Mouse (Mus musculus) right cerebral cortex, adult 18-20 months (tissue): Measurements from ENCODE around the gene Srxn1.

Experiments
- DNase-seq: peaks from one replicate; pipeline ENCODE4 v3.0.0; 2022; ENCODE audit warnings: mixed read lengths

The Srxn1 gene

GRCm38 (mm10) chr2:152090486-152090885, 14.8 kb upstream of the Srxn1 start:
- no peak for DNase-seq

GRCm38 (mm10) chr2:152091342-152092056, 13.8 kb upstream of the Srxn1 start:
- DNase-seq: no peak

- no peak for DNase-seq
Observed at GRCm38 (mm10) chr2:152092927-152093326, 12.4 kb upstream of the Srxn1 start.

- peak; percentile 49 for DNase-seq
Observed at GRCm38 (mm10) chr2:152093356-152093792, 11.9 kb upstream of the Srxn1 start.

GRCm38 (mm10) chr2:152094856-152095545, 10.3 kb upstream of the Srxn1 start:
- no peak for DNase-seq

- DNase-seq: no peak
Observed at GRCm38 (mm10) chr2:152096922-152097321, 8.4 kb upstream of the Srxn1 start.

GRCm38 (mm10) chr2:152097916-152098315, 7.4 kb upstream of the Srxn1 start:
- no peak for DNase-seq

GRCm38 (mm10) chr2:152099538-152099937, 5.8 kb upstream of the Srxn1 start:
- DNase-seq: no peak

GRCm38 (mm10) chr2:152101761-152102160, 3.6 kb upstream of the Srxn1 start:
- DNase-seq: peak; percentile 84

- peak; percentile 35 for DNase-seq
Observed at GRCm38 (mm10) chr2:152102369-152102768, 2.9 kb upstream of the Srxn1 start.

GRCm38 (mm10) chr2:152104711-152105317, 502 bp upstream of the Srxn1 start:
- peak; percentile 21 for DNase-seq

- no peak for DNase-seq
Observed at GRCm38 (mm10) chr2:152106225-152106595, 894 bp downstream of the Srxn1 start.

GRCm38 (mm10) chr2:152106597-152106996, 1.3 kb downstream of the Srxn1 start:
- DNase-seq: no peak

- no peak for DNase-seq
Observed at GRCm38 (mm10) chr2:152108702-152109101, 3.4 kb downstream of the Srxn1 start.

- DNase-seq: no peak
Observed at GRCm38 (mm10) chr2:152109386-152109785, 4.1 kb downstream of the Srxn1 start.

- no peak for DNase-seq
Observed at GRCm38 (mm10) chr2:152111311-152111710, 6.0 kb downstream of the Srxn1 start.

GRCm38 (mm10) chr2:152111920-152112319, 6.6 kb downstream of the Srxn1 start:
- peak; percentile 90 for DNase-seq

- no peak for DNase-seq
Observed at GRCm38 (mm10) chr2:152112490-152112889, 7.2 kb downstream of the Srxn1 start.

- peak; percentile 53 for DNase-seq
Observed at GRCm38 (mm10) chr2:152112970-152113369, 7.7 kb downstream of the Srxn1 start.

GRCm38 (mm10) chr2:152114057-152114975, 9.0 kb downstream of the Srxn1 start:
- no peak for DNase-seq

- DNase-seq: no peak
Observed at GRCm38 (mm10) chr2:152117694-152118093, 12.4 kb downstream of the Srxn1 start.

GRCm38 (mm10) chr2:152119228-152119865, 14.0 kb downstream of the Srxn1 start:
- no peak for DNase-seq
